Mouse (Mus musculus): ENCODE measurements around the gene Oog1. TPM values are rescaled to one million over a fixed set of nuclear protein-coding genes. Genes with fewer than 3 reads are reported as not detected.
"Not testable (repeated sequence)": the region's sequence is repeated elsewhere in the genome, so short reads cannot be mapped to it uniquely, and the experiment has no call there.

Oog1 gene
- total RNA-seq (2017): not detected in 2 replicates

DNA sequence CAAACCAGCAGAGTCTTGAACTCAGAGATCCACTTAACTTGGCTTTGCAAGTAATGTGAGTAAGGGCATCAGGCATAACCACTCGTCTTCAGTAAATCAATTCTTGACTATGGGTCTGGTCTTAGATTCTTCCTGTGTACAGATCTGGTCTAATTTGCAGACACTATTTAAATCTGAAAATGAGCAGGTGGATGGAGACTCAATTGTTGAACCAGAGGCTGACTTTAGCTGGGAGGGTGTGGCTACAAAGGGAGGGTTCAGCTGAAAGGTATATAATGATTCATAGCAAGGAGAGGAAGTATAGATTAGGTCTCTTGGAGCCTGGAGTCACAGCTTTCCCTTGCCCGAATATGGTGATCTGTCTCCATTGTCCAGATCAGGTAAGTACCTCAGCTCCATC is at the start of gene Oog1:
Gene Oog1, plus strand, starts transcription at position 301 of the 400 bp plus-strand sequence.
- not testable (repeated sequence) for ATAC-seq (ENCODE audit: extremely low read depth, insufficient number of reproducible peaks, low FRiP score, poor library complexity, severe bottlenecking)

DNA sequence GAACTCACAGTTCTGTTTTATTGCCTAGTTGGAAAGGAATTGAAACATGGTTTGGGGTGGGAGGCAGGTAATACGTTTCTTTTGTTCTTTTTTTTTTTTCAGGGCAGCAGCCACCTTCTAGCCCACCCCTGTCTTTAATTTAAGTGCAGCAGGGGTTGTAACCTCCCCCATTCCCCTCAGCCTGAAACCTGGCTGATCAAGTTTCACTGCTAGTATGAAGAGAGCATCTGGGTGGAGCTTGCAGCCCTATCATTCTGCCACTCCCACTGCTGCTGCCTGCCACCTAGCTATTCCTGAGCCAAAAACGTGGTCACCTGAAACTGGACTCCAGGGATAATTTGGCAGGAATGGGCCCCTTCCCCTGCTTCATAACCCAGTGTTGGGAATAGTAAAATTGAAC is 1.1 kb upstream of the Oog1 start:
- not testable (repeated sequence) for ATAC-seq (ENCODE audit: extremely low read depth, insufficient number of reproducible peaks, low FRiP score, poor library complexity, severe bottlenecking)

DNA sequence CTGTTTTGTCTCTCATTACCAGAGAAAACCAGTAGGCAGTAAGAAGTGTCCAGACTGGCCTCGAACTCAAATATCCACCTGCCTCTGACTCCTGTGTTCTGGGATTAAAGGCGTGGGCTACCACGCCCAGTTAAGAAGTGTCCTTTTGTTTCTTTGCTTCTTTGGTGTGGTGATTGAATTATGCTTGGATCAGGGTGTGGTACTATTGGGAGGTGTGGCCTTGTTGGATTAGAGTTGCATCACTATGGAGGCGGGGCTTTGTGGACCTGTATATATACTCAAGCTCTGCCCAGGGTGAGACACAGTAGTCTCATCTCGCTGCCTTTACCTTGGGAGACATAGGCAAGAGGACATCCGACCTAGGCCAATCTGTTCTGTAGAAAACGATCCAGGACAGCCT is 16.1 kb downstream of the Oog1 start, which contains the start of gene Gm4027:
Gene Gm4027, plus strand, starts transcription at position 301 of the 400 bp plus-strand sequence.
- not testable (repeated sequence) for ATAC-seq (ENCODE audit: extremely low read depth, insufficient number of reproducible peaks, low FRiP score, poor library complexity, severe bottlenecking)

DNA sequence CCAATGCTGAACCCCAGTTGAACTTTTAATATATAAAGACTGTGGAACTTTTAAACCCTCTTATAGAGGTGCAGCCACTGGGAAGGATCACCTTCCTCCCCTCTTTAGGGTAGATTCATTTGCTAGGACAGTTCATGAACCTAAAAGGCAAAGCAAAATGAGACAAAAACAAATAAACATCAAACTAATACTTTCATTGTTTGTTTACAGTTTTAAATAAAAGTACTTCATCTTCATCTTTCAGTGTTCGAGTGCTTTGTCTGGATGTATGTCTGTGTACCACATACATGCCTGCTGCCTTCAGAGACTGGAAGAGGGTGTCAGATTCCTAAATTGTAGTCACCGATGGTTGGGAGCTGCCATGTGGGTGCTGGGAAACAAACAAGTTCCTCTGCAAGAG is 42.0 kb downstream of the Oog1 start, which contains the start of gene Gm16381:
Gene Gm16381, minus strand, starts transcription at position 101 of the 400 bp plus-strand sequence.
- not testable (repeated sequence) for ATAC-seq (ENCODE audit: extremely low read depth, insufficient number of reproducible peaks, low FRiP score, poor library complexity, severe bottlenecking)

DNA sequence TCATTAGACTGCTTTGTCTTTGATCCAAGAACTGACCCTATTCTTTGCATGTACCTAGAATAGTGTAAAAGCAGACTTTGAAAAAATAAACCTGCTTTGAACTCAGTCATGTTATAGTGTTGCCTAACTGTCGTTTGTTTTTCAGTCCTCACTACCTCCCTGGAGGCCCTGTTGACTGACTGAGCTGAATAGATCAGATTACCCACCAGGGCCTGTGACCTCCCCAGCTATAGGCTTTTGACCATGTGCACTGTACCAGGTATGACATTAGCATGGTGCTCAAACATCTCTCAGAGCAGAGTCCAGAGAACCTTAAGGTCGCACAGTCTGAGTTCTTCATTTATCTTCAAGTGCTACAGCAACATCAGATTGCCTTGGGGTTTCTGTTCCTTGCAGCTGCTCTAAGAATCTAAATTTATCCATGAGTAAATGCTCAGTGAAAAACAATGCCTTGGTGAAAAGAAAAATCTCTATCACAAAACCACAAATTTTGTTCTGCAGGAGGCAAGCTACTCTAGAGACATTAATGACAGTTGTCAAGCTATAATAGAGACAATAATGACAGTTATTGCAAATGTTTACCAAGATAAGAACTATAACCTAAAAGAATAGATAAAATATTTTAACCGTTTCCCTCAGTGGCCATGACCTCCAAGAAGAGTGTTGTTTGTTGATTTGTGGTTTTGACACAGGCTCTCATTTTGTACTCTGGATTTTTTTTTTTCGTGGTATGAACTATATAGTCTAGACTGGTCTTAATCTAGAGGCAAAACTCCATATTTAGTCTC is 50.6 kb downstream of the Oog1 start:
- not testable (repeated sequence) for ATAC-seq (ENCODE audit: extremely low read depth, insufficient number of reproducible peaks, low FRiP score, poor library complexity, severe bottlenecking)

Other genes with a start within 250 kb of the Oog1 start
- gene Sptlc2, start 214.3 kb upstream of the Oog1 start, total RNA-seq (2017): 133 and 147 TPM in 2 replicates
- gene Slirp, start 158.8 kb upstream of the Oog1 start, total RNA-seq (2017): 12.0 and 16.2 TPM in 2 replicates
- gene Alkbh1, start 158.7 kb upstream of the Oog1 start, total RNA-seq (2017): 44.8 and 75.5 TPM in 2 replicates
- 120 and 127 TPM in 2 replicates for gene Snw1, start 130.4 kb upstream of the Oog1 start, total RNA-seq (2017)
- gene Gm5788, start 108.0 kb upstream of the Oog1 start, total RNA-seq (2017): not detected in 2 replicates
- gene Gm8300, start 88.4 kb upstream of the Oog1 start, total RNA-seq (2017): not detected in 2 replicates
- gene Gm4027, start 16.2 kb downstream of the Oog1 start, total RNA-seq (2017): not detected in 2 replicates
- gene Gm16381, start 41.9 kb downstream of the Oog1 start, total RNA-seq (2017): not detected in 2 replicates
- gene Gm21319, start 173.1 kb downstream of the Oog1 start, total RNA-seq (2017): not detected in 2 replicates
- gene Gm21936, start 192.8 kb downstream of the Oog1 start, total RNA-seq (2017): not detected in 2 replicates
- gene BB287469, start 213.9 kb downstream of the Oog1 start, total RNA-seq (2017): not detected in 2 replicates
- gene Gm2001, start 239.7 kb downstream of the Oog1 start, total RNA-seq (2017): not detected in 2 replicates